Mouse (Mus musculus): ENCODE measurements at regions not wholly inside any gene's neighbourhood (a gene's known extent, or its start where the extent isn't known, plus 50 kb on each side); places are given as distances from the start of the nearest gene placed in this dataset.

DNA sequence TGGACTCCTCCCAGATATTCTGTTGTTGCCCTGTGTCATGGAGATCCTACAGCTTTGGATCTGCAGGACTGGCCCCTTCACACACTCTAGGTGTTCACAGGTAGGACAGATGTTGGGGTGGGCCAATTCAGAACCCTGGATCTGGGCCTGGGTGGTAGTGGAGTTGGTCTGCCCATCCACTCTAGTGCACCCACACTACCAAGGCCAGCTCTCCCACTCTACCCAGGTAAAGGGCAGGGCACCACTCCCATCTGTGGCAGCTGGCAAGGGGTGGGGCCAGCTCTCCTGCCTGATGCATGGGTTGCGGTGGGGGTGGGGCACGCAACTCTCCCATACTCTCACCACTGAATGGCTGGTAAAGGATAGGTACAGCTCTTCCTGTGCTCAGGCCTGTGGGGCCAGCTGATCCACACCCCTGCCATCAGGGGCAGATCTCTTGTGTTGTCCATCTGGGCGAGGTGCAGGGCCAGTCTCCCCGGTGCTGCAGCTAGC is 76.5 kb downstream of the Gja1 start:
- DNase-seq, result no peak

DNA sequence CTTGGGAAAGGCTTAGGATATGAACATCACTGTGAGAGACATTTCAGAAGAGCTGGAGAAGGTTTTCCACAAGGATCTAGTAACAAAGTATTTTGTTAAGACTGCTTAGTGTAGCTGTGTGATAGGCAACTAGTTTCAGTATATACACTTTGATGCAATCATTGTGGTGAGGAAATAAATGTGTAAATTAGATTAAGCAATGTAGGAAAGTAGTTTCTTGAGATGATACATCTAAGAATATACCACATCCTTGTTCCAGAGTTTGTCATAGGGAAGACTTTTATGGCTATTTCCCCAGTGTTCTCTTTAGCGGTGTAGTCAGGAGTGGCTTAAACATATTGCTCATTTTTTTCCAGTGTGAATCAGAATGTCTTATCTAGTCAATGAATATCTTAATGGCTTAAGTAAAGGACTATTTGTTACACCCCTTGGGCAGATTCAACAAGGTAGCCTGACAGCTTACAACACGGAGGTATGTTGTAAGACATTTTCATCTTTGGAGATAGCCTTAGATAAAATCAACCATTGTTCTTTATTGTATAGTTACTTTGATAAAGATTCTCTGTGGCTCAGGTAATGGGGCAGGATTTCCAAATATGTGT is 78.8 kb downstream of the Gja1 start:
- no peak for DNase-seq

GRCm38 (mm10) chr10:56468537-56468936 is 91.4 kb downstream of the Gja1 start:
- DNase-seq, result peak; percentile 5

GRCm38 (mm10) chr10:56468993-56469712 is 92.0 kb downstream of the Gja1 start:
- peak; percentile 4 for DNase-seq

- DNase-seq, result no peak
Measured at GRCm38 (mm10) chr10:56469895-56470294, 92.8 kb downstream of the Gja1 start.

DNA sequence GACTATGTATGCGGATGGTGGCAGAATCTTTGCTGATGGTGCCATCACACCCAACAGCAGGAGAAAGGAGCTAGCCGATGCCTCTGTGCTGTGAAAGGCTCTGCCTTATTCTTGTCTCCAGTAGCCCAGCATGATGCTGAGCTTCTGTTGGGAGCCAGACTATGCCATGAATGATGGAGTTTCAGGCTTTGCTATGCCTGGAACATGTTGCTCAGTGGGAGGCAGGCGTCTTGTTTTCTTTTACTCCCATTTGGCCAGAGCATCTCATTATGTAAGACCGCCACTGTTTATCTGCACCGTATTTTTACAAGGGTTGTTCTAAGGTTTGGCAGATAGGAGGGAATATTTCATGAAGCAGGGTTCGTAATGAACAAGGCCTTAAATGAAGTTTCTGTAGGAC is 97.8 kb downstream of the Gja1 start:
- no peak for DNase-seq

DNA sequence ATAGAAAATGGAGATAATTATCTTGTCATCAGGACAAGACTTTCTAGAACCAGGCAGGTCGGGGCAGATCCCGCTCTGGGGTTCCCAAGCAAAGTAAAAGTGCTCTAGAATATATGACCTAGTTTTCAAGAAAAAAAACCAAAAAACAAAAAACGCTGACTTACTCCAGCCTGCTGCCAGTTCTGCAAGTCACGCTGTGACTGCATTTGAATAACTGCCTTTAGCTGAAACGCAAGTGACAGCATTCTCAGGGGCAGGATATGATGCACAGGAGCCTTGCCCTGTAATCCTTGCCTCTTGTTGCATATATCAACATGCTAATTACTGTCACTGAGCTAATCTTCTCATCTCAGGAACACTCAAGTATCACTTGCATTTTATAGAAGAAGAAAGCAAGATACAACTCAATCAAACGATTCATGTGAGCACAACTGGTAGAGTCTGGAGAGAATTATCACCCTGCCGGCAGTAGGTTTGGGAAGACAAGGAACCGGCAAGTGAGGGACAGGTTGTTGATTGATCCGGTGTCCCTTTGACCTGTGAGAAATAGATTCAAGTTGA is 105.1 kb downstream of the Gja1 start:
- DNase-seq, result no peak

- no peak for DNase-seq
Measured at GRCm38 (mm10) chr10:56484931-56485330, 107.8 kb downstream of the Gja1 start.

DNA sequence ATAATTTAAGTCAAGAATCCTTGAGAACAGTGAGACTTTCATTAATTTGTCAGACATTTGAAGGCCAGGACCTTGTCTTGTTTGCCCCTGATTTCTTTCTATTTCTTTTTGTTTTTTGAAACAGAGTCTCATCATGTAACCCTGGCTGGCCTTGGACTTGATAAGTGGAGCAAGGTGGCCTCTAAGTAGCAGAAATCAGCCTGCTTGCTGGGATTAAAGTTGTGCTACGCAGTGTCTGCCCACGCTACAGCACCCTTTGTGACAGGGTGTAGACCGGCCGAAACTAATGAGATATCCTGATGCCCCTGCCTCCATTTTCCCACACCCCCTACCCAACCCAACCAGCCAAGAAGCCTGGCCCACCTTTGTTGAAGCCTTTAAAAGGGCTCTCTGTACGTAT is 108.6 kb downstream of the Gja1 start:
- no peak for DNase-seq

- DNase-seq, result peak; percentile 7
Measured at GRCm38 (mm10) chr10:56486584-56486983, 109.5 kb downstream of the Gja1 start.

GRCm38 (mm10) chr10:56493461-56493860 is 116.3 kb downstream of the Gja1 start:
- no peak for DNase-seq

DNA sequence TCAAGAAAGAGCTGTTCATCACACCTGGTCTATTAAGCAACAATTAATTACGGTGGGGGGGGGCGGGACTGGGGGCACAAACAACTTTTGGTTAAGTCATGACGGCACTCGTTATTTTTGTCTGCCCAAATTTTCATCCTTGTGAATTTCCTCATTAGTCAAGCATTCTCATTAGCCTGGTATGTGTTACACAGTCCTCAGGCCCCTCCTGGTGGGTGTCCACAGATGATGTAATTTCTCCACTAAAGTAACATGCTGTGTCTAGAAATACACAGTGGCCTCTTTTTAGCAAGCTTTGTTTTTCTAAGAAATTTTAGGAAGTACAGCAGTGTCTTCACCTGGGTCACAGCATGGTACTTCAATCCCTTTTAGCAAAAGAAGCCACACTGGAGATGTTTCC is 118.2 kb downstream of the Gja1 start:
- no peak for DNase-seq

DNA sequence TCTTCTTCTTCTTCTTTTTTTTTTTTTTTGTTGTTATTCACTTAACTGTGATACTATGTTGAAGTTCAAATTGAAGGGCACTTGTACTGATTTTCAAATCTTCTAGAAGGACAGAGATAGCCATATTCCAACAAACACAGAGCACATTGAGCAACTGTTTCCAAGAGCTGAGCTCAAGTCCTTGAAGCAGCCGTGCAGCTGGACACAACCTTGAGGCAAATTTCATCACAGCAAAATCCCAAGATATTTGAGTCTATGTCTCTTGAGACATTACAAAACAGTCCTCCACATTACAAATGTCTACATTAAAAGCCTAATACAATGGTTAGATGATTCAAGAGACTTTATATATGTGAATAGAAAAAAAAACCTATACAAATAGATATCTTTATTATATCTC is 141.9 kb downstream of the Gja1 start:
- DNase-seq, result no peak

GRCm38 (mm10) chr10:56525791-56526190 is 148.7 kb downstream of the Gja1 start:
- DNase-seq, result no peak

- DNase-seq, result no peak
Measured at GRCm38 (mm10) chr10:56537091-56537490, 160.0 kb downstream of the Gja1 start.

DNA sequence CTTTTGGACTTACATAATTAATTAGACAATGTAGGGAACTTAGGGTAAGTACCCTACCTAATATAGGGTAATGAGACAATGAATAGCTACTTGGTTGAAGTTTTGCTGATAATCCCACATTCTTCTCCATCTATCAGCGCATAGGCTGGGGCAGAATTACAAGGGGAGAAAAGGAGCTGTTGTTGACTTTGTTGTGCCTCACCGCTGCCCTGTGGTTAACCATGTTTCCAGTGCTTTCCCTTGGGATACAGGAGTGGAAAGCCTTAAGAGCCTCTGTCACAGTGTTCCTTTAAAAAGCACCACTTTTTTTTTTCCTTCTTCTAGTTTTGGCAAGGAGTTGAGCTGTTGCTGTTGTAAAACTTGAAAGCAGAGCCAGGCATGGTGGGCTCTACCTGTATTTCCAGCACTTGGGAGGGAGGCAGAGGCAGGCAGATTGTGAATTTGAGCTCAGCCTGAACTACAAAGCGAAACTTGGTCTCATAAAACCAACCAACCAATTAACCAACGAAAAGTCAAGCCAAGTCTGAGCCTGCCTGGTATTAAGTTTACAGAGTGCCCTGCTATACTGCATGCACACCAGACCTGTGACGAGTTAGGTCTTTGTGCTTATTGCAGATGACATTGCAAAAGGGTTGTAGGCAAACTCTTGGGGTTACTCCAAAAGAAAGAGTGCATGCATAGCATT is 162.8 kb downstream of the Gja1 start:
- DNase-seq, result no peak

GRCm38 (mm10) chr10:56542106-56542505 is 165.0 kb downstream of the Gja1 start:
- DNase-seq, result no peak

DNA sequence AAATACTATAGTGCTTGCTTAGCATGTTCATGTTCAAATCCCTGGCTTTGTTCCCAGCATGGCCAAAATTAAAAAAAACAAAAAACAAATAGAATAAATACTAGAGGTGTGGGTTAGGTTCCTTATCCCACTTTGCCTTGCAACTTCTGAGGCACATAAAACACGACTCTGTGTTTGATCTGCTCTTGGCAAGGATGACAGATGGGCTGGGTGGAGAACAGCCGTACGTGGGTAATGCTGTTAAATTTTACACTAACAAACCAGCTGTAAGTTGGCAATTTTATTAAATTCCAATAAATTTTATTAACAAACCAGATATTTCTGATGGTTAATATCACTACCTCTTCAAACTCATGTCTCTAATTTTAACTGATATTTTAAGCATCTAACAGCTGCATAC is 168.9 kb downstream of the Gja1 start:
- no peak for DNase-seq

DNA sequence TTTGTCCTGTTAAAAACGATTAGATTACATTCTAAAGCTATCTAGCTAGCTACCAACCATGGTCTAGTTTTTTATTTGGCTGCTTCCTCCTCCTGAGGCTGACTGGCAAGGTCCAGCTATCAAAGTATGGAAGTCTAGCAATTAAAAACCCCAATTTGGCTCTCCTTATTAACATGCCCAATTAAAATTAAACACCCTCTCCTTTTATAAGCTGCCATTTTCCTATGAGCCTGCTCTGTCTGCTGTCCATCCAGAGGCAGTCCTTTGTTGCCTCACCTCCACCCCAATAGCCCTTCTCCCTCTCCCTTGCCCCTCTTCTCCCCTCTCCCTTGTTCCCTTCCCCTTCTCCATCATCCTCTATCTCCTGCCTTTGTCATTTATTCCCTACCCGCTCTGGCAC is 169.7 kb downstream of the Gja1 start:
- no peak for DNase-seq

GRCm38 (mm10) chr10:56547825-56548224 is 170.7 kb downstream of the Gja1 start:
- no peak for DNase-seq

DNA sequence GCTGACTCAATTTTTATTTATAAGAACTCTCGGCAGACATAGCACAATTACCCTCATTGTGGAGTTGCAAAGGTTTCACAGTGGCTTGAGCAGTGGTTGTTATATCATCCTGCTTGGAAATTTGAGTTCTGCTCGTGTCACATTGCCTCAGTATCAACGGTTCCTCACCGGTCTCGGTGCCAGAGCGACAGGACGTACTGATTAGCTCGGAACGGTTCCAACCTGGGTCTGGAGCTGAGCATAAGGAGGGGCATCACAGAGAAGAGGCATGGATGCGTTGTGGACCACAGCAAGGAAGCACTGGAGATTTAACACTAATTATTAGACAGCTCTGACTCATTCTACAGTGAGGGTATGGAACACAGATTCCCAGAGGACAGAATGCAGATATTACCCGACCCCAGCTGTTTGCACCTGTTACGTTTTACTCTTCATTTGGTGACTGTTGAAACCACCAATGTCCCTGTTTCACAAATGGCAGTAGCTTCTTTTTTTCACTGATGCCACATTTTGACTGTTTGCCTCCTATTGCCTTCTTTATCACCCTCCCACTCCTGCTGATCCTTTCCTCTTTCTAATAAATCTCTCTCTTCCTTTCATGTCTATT is 189.8 kb downstream of the Gja1 start:
- DNase-seq, result no peak

GRCm38 (mm10) chr10:56582065-56582464 is 204.9 kb downstream of the Gja1 start:
- no peak for DNase-seq

DNA sequence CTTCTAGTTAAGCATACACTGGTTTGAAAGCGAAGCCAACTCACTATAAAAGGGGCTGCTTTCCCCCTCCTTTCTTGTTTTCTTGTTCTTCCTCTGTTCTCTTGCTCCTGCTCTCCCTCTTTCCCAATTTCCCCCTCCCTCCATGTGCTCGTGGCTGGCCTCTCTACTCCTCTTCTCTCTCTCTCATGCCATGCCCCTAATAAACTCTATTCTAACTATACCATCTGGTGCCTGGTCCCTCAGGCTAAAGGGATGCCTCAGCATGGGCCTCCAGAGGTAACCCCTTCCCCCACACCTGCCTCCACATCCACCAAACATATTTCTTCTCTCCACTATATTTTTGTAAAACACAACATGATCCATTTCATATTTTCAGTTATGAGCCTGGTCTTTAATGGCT is 210.1 kb downstream of the Gja1 start:
- no peak for DNase-seq
